Mouse (Mus musculus) bone marrow macrophage, adult 2 months (primary cell): ENCODE measurements around the gene Lrrc75b.

Experiments used
- CTCF ChIP-seq: IDR thresholded peaks from 2 replicates; pipeline ENCODE4 v1.5.1; 2012; ENCODE audit warnings: low read depth, mild to moderate bottlenecking, low read length, moderate library complexity
- POLR2A ChIP-seq: IDR thresholded peaks from 2 replicates; pipeline ENCODE4 v1.6.1; 2012; ENCODE audit warnings: mild to moderate bottlenecking, low read depth, low read length, borderline replicate concordance

DNA sequence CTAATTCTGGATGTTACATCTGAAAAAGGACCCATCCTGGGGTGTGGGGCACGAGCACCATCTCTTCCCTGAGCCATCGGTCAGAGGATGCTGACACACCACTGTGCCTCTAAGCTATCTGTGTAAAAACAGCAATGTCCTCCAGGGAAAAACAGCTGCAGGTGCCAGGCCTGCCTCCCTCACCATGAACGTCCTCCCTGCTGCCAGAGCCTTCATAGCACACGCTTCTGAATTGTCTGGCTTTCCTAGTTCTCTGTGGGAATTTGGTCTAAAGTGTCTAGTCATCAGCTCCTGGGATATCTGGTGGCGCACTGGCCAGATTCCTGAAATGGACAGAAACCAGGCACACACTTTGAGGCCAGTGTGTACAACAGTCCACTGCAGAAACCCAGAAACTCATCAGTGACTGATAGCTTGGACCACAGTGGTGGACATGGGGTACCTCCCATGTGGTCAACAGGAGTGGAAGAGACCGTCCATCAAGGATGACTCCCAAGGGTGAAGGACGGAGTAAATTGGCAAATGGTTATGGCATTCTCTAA is 40.1 kb upstream of the Lrrc75b start:
- TF ChIP-seq POLR2A, result no peak
- TF ChIP-seq CTCF, result no peak
